Mouse (Mus musculus) midbrain, postnatal 0 days (tissue): ENCODE results near the gene Kcnj10. TPM values are rescaled to one million over a fixed set of nuclear protein-coding genes. Genes with fewer than 3 reads are reported as not detected.

Experiments
- ATAC-seq: fragments of 200-750 bp; cut with Nextera tagmentation; 2 replicates; pipeline ENCODE4 v1.8.0; 2017; ENCODE audit warnings: moderate number of reproducible peaks, mild to moderate bottlenecking, moderate TSS enrichment, moderate library complexity; ENCODE audit not compliant: low FRiP score
- DNase-seq: peaks from one replicate; pipeline ENCODE4 v3.0.0-alpha.2; 2015; ENCODE audit warnings: low spot score
- H3K27ac ChIP-seq: fragments of 300-500 bp; sonication (generic); 2 replicates; pipeline ENCODE4 v1.5.1; 2014; ENCODE audit warnings: low read depth, mild to moderate bottlenecking, low read length, mixed read lengths
- H3K27me3 ChIP-seq: fragments of 300-500 bp; sonication (generic); 2 replicates; pipeline ENCODE4 v1.6.1; 2014; ENCODE audit warnings: low read length, control low read depth, mixed read lengths; ENCODE audit not compliant: insufficient read depth
- H3K36me3 ChIP-seq: fragments of 300-500 bp; sonication (generic); 2 replicates; pipeline ENCODE4 v1.6.1; 2014; ENCODE audit warnings: low read length, control low read depth, mixed read lengths; ENCODE audit not compliant: insufficient read depth
- H3K4me1 ChIP-seq: fragments of 300-500 bp; sonication (generic); 2 replicates; pipeline ENCODE4 v1.6.1; 2014; ENCODE audit warnings: mild to moderate bottlenecking, control low read depth, antibody characterized with exemption, low read length, mixed read lengths; ENCODE audit not compliant: insufficient read depth
- H3K4me2 ChIP-seq: fragments of 300-500 bp; sonication (generic); 2 replicates; pipeline ENCODE4 v1.6.1; 2014; ENCODE audit warnings: low read depth, mild to moderate bottlenecking, low read length, mixed read lengths; ENCODE audit not compliant: poor library complexity, severe bottlenecking
- H3K4me3 ChIP-seq: fragments of 300-500 bp; sonication (generic); 2 replicates; pipeline ENCODE4 v1.5.1; 2014; ENCODE audit warnings: low read depth, mild to moderate bottlenecking, low read length, moderate library complexity
- H3K9ac ChIP-seq: fragments of 300-500 bp; sonication (generic); replicated peaks from 2 replicates; pipeline ENCODE4 v1.6.1; 2014; ENCODE audit warnings: mild to moderate bottlenecking, low read length, moderate library complexity, mixed read lengths; ENCODE audit not compliant: poor library complexity, severe bottlenecking
- H3K9me3 ChIP-seq: fragments of 300-500 bp; sonication (generic); 2 replicates; pipeline ENCODE4 v1.6.1; 2016; ENCODE audit warnings: low read length, control low read depth
- CTCF ChIP-seq: IDR thresholded peaks from 2 replicates; pipeline ENCODE4 v1.5.1; 2016; ENCODE audit warnings: antibody characterized with exemption, mild to moderate bottlenecking
- WGBS: fragments of 180-500 bp; shearing (Covaris S2); extraction: QIAGEN DNeasy Blood & Tissue Kit; methylation state at CpG from one replicate; pipeline ENCODE4 v1.1.7; 2014; 5-methylcytosine and 5-hydroxymethylcytosine counted together
- polyA plus RNA-seq: library from polyadenylated mRNA; unstranded; fragments of >200 nt; fragmentation: Nextera tagmentation; extraction: Ambion mirVana; gene quantifications from 2 replicates; pipeline ENCODE4 v1.2.1, GENCODE M21; 2015
- total RNA-seq: library from RNA; depleted of rRNA; stranded (reverse); fragments of >200 nt; gene quantifications from 2 replicates; pipeline ENCODE4 v1.2.3, GENCODE M21; 2014

Kcnj10 gene
- total and polyA plus RNA-seq, 2 experiments from 2014 or later, result 3.9 to 6.6 TPM

GRCm38 (mm10) chr1:172325680-172326535 lies 15.1 kb upstream of the Kcnj10 start:
- H3K9me3 ChIP-seq, result no peaks in the 10 kb centered on the region
- WGBS, result 22% methylated on average over 92 of the region's 94 CpGs

GRCm38 (mm10) chr1:172326684-172327083 lies 14.3 kb upstream of the Kcnj10 start:
- peak; percentile 48 for TF ChIP-seq CTCF
- H3K36me3 ChIP-seq, result no peaks in the 10 kb centered on the region
- DNase-seq, result no peak
- WGBS, result 65% methylated on average over 11 of the region's 11 CpGs
- H3K9me3 ChIP-seq, result no peaks in the 10 kb centered on the region
- H3K4me3 ChIP-seq, result peak overlapping the region; percentile 43
- peaks cover 19% of the 10 kb centered on the region; the same call in 1 of the 2 replicates for H3K4me1 ChIP-seq
- no peaks in the 10 kb centered on the region for H3K27me3 ChIP-seq
- H3K9ac ChIP-seq, result peak overlapping the region; percentile 51
- no peak for ATAC-seq
- H3K27ac ChIP-seq, result 0 out of 2 replicates have a peak overlapping the region, but pooled peaks have one; percentile 38
- peak overlapping the region; percentile 71 for H3K4me2 ChIP-seq

More at GRCm38 (mm10) chr1:172325680-172326535, 15.1 kb upstream of the Kcnj10 start:
- peak overlapping the region; percentile 51 for H3K9ac ChIP-seq
- peaks cover 19% of the 10 kb centered on the region; the same call in 1 of the 2 replicates for H3K4me1 ChIP-seq
- TF ChIP-seq CTCF, result peak; percentile 84
- ATAC-seq (peak; percentile 63), DNase-seq (peak; percentile 80)
- H3K36me3 ChIP-seq, result no peaks in the 10 kb centered on the region
- H3K27ac ChIP-seq, result 0 out of 2 replicates have a peak overlapping the region, but pooled peaks have one; percentile 38
- peak overlapping the region; percentile 71 for H3K4me2 ChIP-seq
- peak overlapping the region; percentile 43 for H3K4me3 ChIP-seq
- H3K27me3 ChIP-seq, result no peaks in the 10 kb centered on the region

- no peak overlapping the region for H3K27ac ChIP-seq
- H3K9ac ChIP-seq, result no peak overlapping the region
- no peaks in the 10 kb centered on the region for H3K9me3 ChIP-seq
- no peaks in the 10 kb centered on the region for H3K27me3 ChIP-seq
- WGBS, result 91% methylated on average over 16 of the region's 16 CpGs
- TF ChIP-seq CTCF, result no peak
- H3K4me2 ChIP-seq, result 0 out of 2 replicates have a peak overlapping the region, but pooled peaks have one; percentile 9
- no peaks in the 10 kb centered on the region for H3K36me3 ChIP-seq
- H3K4me3 ChIP-seq, result no peak overlapping the region
- DNase-seq, result no peak
- peaks cover 19% of the 10 kb centered on the region; the same call in 1 of the 2 replicates for H3K4me1 ChIP-seq
- no peak for ATAC-seq
These were observed 13.6 kb upstream of the Kcnj10 start for GRCm38 (mm10) chr1:172327206-172328001.

GRCm38 (mm10) chr1:172328041-172328440 lies 13.0 kb upstream of the Kcnj10 start:
- Histone ChIP-seq H3K27ac (no peak overlapping the region), H3K36me3 (no peaks in the 10 kb centered on the region), H3K9ac (no peak overlapping the region), H3K4me1 (peaks cover 19% of the 10 kb centered on the region; the same call in 1 of the 2 replicates), H3K4me3 (no peak overlapping the region), H3K4me2 (peak overlapping the region; percentile 78), H3K9me3 (no peaks in the 10 kb centered on the region), H3K27me3 (no peaks in the 10 kb centered on the region)
- ATAC-seq, result no peak
- no peak for TF ChIP-seq CTCF
- DNase-seq, result no peak
- WGBS, result 86% methylated on average over 3 of the region's 3 CpGs

GRCm38 (mm10) chr1:172328461-172328860 lies 12.5 kb upstream of the Kcnj10 start:
- Histone ChIP-seq H3K27me3 (no peaks in the 10 kb centered on the region), H3K9me3 (no peaks in the 10 kb centered on the region), H3K4me2 (peak overlapping the region; percentile 78), H3K36me3 (no peaks in the 10 kb centered on the region), H3K27ac (no peak overlapping the region), H3K4me1 (peaks cover 19% of the 10 kb centered on the region; the same call in 1 of the 2 replicates), H3K9ac (peak overlapping the region; percentile 65; the same call in 1 of the 2 replicates), H3K4me3 (peak overlapping the region; percentile 46)
- WGBS, result 74% methylated on average over 7 of the region's 7 CpGs
- DNase-seq (no peak), ATAC-seq (no peak)
- no peak for TF ChIP-seq CTCF
